Mouse (Mus musculus) limb, embryonic 11.5 days (tissue): ENCODE measurements at regions not wholly inside any gene's neighbourhood (a gene's known extent, or its start where the extent isn't known, plus 50 kb on each side); places are given as distances from the start of the nearest gene placed in this dataset.

ENCODE experiments used
- ATAC-seq: fragments of 200-750 bp; cut with Nextera tagmentation; 2 replicates; pipeline ENCODE4 v1.8.0; 2017; ENCODE audit warnings: low read depth; ENCODE audit not compliant: insufficient number of reproducible peaks, low FRiP score, low TSS enrichment
- DNase-seq: peaks from one replicate; pipeline ENCODE4 v3.0.0-alpha.2; 2015; ENCODE audit warnings: low spot score
- H3K27ac ChIP-seq: fragments of 300-500 bp; sonication (generic); replicated peaks from 2 replicates; pipeline ENCODE4 v1.5.1; 2014; ENCODE audit warnings: low read depth, mild to moderate bottlenecking, low read length
- H3K27me3 ChIP-seq: fragments of 300-500 bp; sonication (generic); 2 replicates; pipeline ENCODE4 v1.6.1; 2014; ENCODE audit warnings: mild to moderate bottlenecking, low read length, mixed read lengths; ENCODE audit not compliant: control insufficient read depth, insufficient read depth
- H3K36me3 ChIP-seq: fragments of 300-500 bp; sonication (generic); 2 replicates; pipeline ENCODE4 v1.6.1; 2014; ENCODE audit warnings: mild to moderate bottlenecking, low read length, moderate library complexity, mixed read lengths; ENCODE audit not compliant: control insufficient read depth, insufficient read depth
- H3K4me1 ChIP-seq: fragments of 300-500 bp; sonication (generic); 2 replicates; pipeline ENCODE4 v1.6.1; 2014; ENCODE audit warnings: low read length, mixed read lengths; ENCODE audit not compliant: control insufficient read depth, insufficient read depth
- H3K4me2 ChIP-seq: fragments of 300-500 bp; sonication (generic); 2 replicates; pipeline ENCODE4 v1.6.1; 2014; ENCODE audit warnings: low read depth, mild to moderate bottlenecking, moderate library complexity; ENCODE audit not compliant: severe bottlenecking
- H3K4me3 ChIP-seq: fragments of 300-500 bp; sonication (generic); 2 replicates; pipeline ENCODE4 v1.5.1; 2014; ENCODE audit warnings: low read depth, low read length
- H3K9ac ChIP-seq: fragments of 300-500 bp; sonication (generic); 2 replicates; pipeline ENCODE4 v1.6.1; 2014; ENCODE audit warnings: mild to moderate bottlenecking, low read length
- H3K9me3 ChIP-seq: fragments of 300-500 bp; sonication (generic); 2 replicates; pipeline ENCODE4 v1.6.1; 2016; ENCODE audit warnings: low read length; ENCODE audit not compliant: control insufficient read depth
- WGBS: fragments of 180-500 bp; shearing (Covaris S2); extraction: QIAGEN DNeasy Blood & Tissue Kit; methylation state at CpG from one replicate; pipeline ENCODE4 v1.1.7; 2014; 5-methylcytosine and 5-hydroxymethylcytosine counted together

- no peak for DNase-seq
- no peak overlapping the region for H3K9ac ChIP-seq
- no peak for ATAC-seq
- H3K36me3 ChIP-seq, result no peaks in the 10 kb centered on the region
- H3K9me3 ChIP-seq, result no peaks in the 10 kb centered on the region
- no peak overlapping the region for H3K4me3 ChIP-seq
- H3K27ac ChIP-seq, result no peak overlapping the region
- no peaks in the 10 kb centered on the region for H3K4me1 ChIP-seq
- WGBS, result 47% methylated on average over 3 of the region's 3 CpGs
- no peak overlapping the region for H3K4me2 ChIP-seq
- H3K27me3 ChIP-seq, result no peaks in the 10 kb centered on the region
These were observed 235.8 kb upstream of the Xrcc4 start for GRCm38 (mm10) chr13:90325226-90325625.

DNA sequence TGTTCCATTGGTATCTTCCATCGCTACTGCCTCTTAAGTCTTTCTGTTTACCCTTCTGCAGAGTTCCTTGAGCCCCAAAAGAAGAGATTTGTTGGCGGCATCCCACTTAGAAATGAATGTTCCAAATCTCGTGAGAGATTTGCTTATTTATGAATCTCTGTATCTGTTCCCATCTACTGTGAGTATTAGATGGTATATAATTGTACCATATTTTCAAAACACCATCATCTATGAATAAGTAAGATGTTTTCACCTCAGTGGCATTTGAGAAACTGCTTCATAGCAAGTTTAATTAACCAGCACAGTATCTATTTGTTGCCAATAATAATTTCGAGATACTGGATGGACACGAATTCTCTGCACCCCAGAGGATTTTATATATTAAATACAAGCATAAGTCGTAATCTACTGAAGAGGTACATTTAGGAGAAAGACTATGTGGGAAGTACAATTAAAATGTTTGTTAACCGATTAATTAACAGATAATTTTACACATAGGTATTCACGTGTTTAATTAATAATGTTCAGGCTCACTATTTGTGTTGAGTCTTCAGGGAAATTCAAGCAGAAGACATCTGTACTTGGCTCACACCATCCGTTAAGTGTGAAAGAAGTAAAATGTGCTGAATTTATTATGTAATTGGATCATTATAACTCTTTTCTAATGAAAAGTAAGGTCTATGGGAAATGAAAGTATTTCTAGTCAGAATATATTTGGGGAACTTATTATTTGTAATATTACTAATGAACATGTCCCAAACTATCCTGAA lies 224.0 kb upstream of the Xrcc4 start:
- Histone ChIP-seq H3K4me1 (no peaks in the 10 kb centered on the region), H3K9me3 (no peaks in the 10 kb centered on the region), H3K4me3 (no peak overlapping the region), H3K27ac (no peak overlapping the region), H3K9ac (no peak overlapping the region), H3K27me3 (no peaks in the 10 kb centered on the region), H3K4me2 (no peak overlapping the region), H3K36me3 (no peaks in the 10 kb centered on the region)
- 89% methylated on average over 9 of the region's 9 CpGs for WGBS
- no peak for ATAC-seq
- DNase-seq, result no peak

DNA sequence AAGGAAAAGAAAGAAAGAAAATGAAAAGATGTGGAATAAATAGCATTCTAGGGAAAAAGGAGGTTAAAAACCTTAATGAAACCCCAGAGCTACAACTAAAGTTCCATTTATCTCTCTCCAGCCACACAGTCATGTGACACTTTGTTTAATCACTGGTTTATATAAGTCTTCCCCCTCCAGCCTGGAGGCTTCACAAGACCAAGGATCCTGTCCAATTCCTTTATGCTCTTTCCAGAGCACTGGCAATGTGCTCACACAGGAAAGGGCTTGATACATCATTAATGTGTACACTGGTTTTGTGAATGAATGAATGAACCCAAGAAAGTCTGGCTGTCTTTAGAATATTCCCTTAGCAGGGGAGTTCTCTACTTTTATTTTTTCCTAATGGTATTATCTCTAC lies 221.1 kb upstream of the Xrcc4 start:
- H3K4me3 ChIP-seq, result no peak overlapping the region
- no peaks in the 10 kb centered on the region for H3K9me3 ChIP-seq
- H3K27me3 ChIP-seq, result no peaks in the 10 kb centered on the region
- DNase-seq, result no peak
- no peak overlapping the region for H3K4me2 ChIP-seq
- no peaks in the 10 kb centered on the region for H3K4me1 ChIP-seq
- no peaks in the 10 kb centered on the region for H3K36me3 ChIP-seq
- no peak overlapping the region for H3K27ac ChIP-seq
- no peak for ATAC-seq
- H3K9ac ChIP-seq, result no peak overlapping the region

GRCm38 (mm10) chr13:90300481-90300880 lies 211.1 kb upstream of the Xrcc4 start:
- no peak overlapping the region for H3K9ac ChIP-seq
- DNase-seq (no peak), ATAC-seq (no peak)
- H3K27me3 ChIP-seq, result no peaks in the 10 kb centered on the region
- WGBS, result 78% methylated on average over 3 of the region's 3 CpGs
- no peaks in the 10 kb centered on the region for H3K4me1 ChIP-seq
- H3K27ac ChIP-seq, result no peak overlapping the region
- no peaks in the 10 kb centered on the region for H3K36me3 ChIP-seq
- H3K4me3 ChIP-seq, result no peak overlapping the region
- no peak overlapping the region for H3K4me2 ChIP-seq
- no peaks in the 10 kb centered on the region for H3K9me3 ChIP-seq

- no peak for DNase-seq
- Histone ChIP-seq H3K4me1 (peaks cover 3% of the 10 kb centered on the region; the same call in 1 of the 2 replicates), H3K9me3 (no peaks in the 10 kb centered on the region), H3K9ac (no peak overlapping the region; the same call in 1 of the 2 replicates), H3K36me3 (no peaks in the 10 kb centered on the region), H3K4me2 (no peak overlapping the region), H3K27ac (no peak overlapping the region), H3K27me3 (no peaks in the 10 kb centered on the region), H3K4me3 (no peak overlapping the region)
- ATAC-seq, result no peak
- WGBS, result 62% methylated on average over 5 of the region's 5 CpGs
These were observed 205.2 kb upstream of the Xrcc4 start for GRCm38 (mm10) chr13:90294648-90295007.

- Histone ChIP-seq H3K27ac (peak overlapping the region; percentile 5; the same call in 1 of the 2 replicates), H3K27me3 (no peaks in the 10 kb centered on the region), H3K4me3 (no peak overlapping the region), H3K9me3 (no peaks in the 10 kb centered on the region), H3K9ac (no peak overlapping the region; the same call in 1 of the 2 replicates), H3K4me2 (no peak overlapping the region), H3K4me1 (peaks cover 3% of the 10 kb centered on the region; the same call in 1 of the 2 replicates), H3K36me3 (no peaks in the 10 kb centered on the region)
- 41% methylated on average over 10 of the region's 10 CpGs for WGBS
- peak; percentile 31 for DNase-seq
- peak; percentile 26; the same call in 1 of the 2 replicates for ATAC-seq
These were observed 204.6 kb upstream of the Xrcc4 start for GRCm38 (mm10) chr13:90293697-90294647.

GRCm38 (mm10) chr13:90292905-90293304 lies 203.5 kb upstream of the Xrcc4 start:
- ATAC-seq, result no peak
- Histone ChIP-seq H3K27ac (no peak overlapping the region), H3K9ac (no peak overlapping the region), H3K4me3 (no peak overlapping the region), H3K4me1 (peaks cover 3% of the 10 kb centered on the region; the same call in 1 of the 2 replicates), H3K36me3 (no peaks in the 10 kb centered on the region), H3K4me2 (no peak overlapping the region), H3K9me3 (no peaks in the 10 kb centered on the region), H3K27me3 (no peaks in the 10 kb centered on the region)
- 63% methylated on average over 4 of the region's 4 CpGs for WGBS
- DNase-seq, result no peak

GRCm38 (mm10) chr13:90292124-90292523 lies 202.7 kb upstream of the Xrcc4 start:
- ATAC-seq, result no peak

More at GRCm38 (mm10) chr13:90292124-90292523, 202.7 kb upstream of the Xrcc4 start:
- Histone ChIP-seq H3K9ac (no peak overlapping the region), H3K27ac (no peak overlapping the region), H3K9me3 (no peaks in the 10 kb centered on the region), H3K27me3 (no peaks in the 10 kb centered on the region), H3K36me3 (no peaks in the 10 kb centered on the region), H3K4me2 (no peak overlapping the region), H3K4me1 (peaks cover 3% of the 10 kb centered on the region; the same call in 1 of the 2 replicates), H3K4me3 (no peak overlapping the region)
- DNase-seq, result no peak
- WGBS, result 55% methylated on average over 1 of the region's 1 CpGs
